Mouse (Mus musculus): ENCODE data around the gene St3gal3.

GRCm38 (mm10) chr4:118103280-118103830 lies 31.4 kb downstream of the St3gal3 start:
- TF ChIP-seq POLR2A (IDR thresholded peaks at IDR 0.05; ENCODE audit: borderline replicate concordance, insufficient read depth, low read length), result no peak
- no peak for TF ChIP-seq CTCF (IDR thresholded peaks at IDR 0.05; ENCODE audit: borderline replicate concordance, insufficient read depth, low read depth, low read length)

Data from cerebellum, adult 2 months (tissue).